Mouse (Mus musculus): ENCODE results near the gene Tex37. TPM values are rescaled to one million over a fixed set of nuclear protein-coding genes. Genes with fewer than 3 reads are reported as not detected.

Tex37 gene
- total RNA-seq (2021): not detected

GRCm38 (mm10) chr6:70918827-70919226, at the start of gene Tex37:
TSS of gene Tex37 (minus strand) at chr6:70918927.
- DNase-seq (ENCODE audit: low spot score in 2 of 2): no peak
- intact Hi-C loops (cut with DNase I): no loop called here

- intact Hi-C loops (cut with DNase I): no loop called here
- no peak for DNase-seq (ENCODE audit: low spot score in 2 of 2)
Observed at GRCm38 (mm10) chr6:70968291-70968690, 49.6 kb upstream of the Tex37 start.

DNA sequence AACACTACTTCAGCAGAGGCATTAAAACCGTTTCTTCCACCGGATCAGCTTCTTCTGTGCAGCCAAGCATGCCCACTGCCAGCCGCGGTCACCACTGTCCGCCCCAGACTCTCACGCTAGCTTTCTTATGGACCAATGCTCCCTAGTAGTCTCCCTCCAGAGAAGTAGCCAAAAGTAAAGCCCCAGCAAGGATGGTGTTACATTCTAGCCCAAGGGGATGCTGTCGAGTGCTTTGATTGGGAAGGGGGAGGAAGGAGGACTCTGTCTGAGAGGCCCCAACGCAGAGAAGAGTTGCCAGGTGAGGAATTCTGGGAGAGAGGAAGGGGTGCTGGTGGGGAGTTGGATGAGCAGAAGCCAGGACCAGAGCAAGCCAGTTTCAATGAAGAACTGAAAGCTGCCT, 48.7 kb upstream of the Tex37 start:
- DNase-seq (ENCODE audit: low spot score in 2 of 2): no peak
- intact Hi-C loops (cut with DNase I): no loop called here

DNA sequence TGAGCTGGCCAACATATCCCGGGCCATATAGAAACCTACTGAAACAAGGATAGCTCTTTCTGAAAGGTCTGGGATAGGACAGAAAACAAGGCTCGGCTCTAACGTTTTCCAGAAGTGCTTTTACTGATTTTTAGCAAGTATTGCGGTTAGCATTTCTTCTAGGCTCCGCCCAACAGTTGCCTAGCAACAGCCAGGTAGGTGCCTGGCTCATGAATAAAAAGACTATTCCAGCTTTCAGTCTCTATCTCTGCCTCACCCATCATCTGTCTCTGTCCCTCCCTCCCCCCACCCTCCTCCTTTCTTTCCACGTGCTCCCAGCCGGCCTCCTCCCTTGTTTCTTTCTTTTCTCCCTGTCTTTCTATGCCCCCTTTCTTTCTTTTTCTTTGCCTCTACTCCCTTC, 47.0 kb upstream of the Tex37 start:
- DNase-seq (ENCODE audit: low spot score in 2 of 2): no peak
- intact Hi-C loops (cut with DNase I): no loop called here

- intact Hi-C loops (cut with DNase I): no loop called here
Observed at GRCm38 (mm10) chr6:70964116-70964830, 45.5 kb upstream of the Tex37 start.

DNA sequence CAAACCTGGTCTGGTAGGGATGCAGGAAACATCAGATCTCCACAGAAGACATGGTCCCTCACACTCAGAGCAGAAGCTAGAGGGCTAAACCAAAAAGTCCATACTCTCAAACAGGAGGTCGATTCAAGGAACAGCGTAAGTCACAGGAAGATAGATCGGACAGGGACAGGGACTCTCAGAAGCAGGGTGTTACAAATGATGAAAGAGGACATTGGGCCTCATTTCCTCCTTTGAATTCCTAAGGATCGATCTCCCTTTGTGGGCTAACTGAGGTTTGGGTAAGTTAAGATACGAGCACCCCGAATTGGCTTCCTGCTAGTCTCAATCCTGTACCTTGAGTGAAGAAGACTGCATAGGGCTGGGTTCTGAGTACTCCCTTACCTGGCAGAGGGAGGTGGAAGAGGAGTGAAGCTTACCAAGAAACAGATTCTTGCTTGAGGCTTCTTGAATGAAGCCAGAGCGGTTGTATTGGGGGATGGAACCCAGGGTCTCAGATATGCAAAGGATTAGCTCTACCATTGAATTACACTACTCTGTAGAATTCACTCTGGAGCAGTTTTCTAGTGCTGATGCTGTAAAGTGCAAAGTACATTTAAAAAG, 38.7 kb upstream of the Tex37 start:
- DNase-seq (ENCODE audit: low spot score in 2 of 2): no peak

More at GRCm38 (mm10) chr6:70964116-70964830, 45.5 kb upstream of the Tex37 start:
- DNase-seq (ENCODE audit: low spot score in 2 of 2): no peak

DNA sequence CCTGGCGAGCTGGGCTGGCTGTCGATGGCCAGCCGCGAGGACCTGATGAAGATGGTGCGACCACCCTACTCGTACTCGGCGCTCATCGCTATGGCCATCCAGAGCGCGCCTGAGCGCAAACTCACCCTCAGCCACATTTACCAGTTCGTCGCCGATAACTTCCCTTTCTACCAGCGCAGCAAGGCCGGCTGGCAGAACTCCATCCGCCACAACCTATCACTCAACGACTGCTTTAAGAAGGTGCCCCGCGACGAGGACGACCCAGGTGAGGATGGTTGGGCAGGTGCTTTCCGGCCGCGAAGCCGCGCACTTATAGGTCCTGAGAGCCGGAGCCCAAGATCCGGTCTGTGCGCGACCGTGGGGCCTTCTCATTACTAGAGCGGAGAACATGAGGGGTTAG, 38.2 kb upstream of the Tex37 start:
- intact Hi-C loops (cut with DNase I): no loop called here
- peak in 1 of 2 experiments; percentile 8 for DNase-seq (ENCODE audit: low spot score in 2 of 2)

More for the DNA sequence above, 38.7 kb upstream of the Tex37 start:
- intact Hi-C loops (cut with DNase I): no loop called here

DNA sequence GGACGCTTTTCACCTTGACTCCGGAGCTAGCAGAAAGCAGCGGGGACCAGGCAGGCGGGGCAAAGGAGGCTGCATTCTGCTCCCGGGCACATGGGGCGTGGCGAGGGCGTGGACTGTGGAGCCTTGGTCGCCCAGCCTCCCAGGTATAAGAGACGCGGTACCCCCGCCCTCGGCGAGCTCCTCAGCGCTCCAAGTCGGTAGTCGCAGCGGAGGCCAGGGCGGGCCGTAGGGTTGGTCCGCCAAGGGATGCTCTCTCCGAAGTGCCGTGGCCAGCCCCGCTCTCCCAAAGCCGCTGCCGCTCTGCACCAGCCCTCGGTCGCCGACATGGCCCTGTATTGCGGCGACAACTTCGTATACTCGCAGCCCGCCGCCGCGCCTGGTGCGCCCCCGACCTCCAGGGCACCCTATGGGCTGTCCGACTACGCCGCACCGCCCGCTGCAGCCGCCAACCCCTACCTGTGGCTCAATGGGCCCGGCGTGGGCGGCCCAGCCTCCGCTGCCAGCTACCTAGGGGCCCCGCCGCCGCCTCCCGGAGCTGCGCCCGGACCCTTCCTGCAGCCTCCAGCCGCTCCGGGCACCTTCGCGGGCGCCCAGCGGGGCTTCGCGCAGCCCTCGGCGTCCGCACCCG, 37.7 kb upstream of the Tex37 start, which contains the start of gene Foxi3:
Gene Foxi3, plus strand, starts transcription at position 247 of the 628 bp plus-strand sequence.
- DNase-seq (ENCODE audit: low spot score in 2 of 2): peak; percentile 6 to 10
- intact Hi-C loops (cut with DNase I): no loop called here

- intact Hi-C loops (cut with DNase I): no loop called here
- peak in 1 of 2 experiments; percentile 5 for DNase-seq (ENCODE audit: low spot score in 2 of 2)
Observed at GRCm38 (mm10) chr6:70955841-70956240, 37.1 kb upstream of the Tex37 start.

- intact Hi-C loops (cut with DNase I): no loop called here
- DNase-seq (ENCODE audit: low spot score in 2 of 2): no peak
Observed at GRCm38 (mm10) chr6:70955291-70955800, 36.6 kb upstream of the Tex37 start.

- intact Hi-C loops (cut with DNase I): loop anchor here (5.0 kb wide), 1 partner anchor 173 kb away; no protein-coding TSS in a partner anchor
- DNase-seq (ENCODE audit: low spot score in 2 of 2): no peak
Observed at GRCm38 (mm10) chr6:70954040-70954439, 35.3 kb upstream of the Tex37 start.

- DNase-seq (ENCODE audit: low spot score in 2 of 2): no peak
- intact Hi-C loops (cut with DNase I): loop anchor here (5.0 kb wide), 1 partner anchor 174 kb away; no protein-coding TSS in a partner anchor
Observed at GRCm38 (mm10) chr6:70953274-70953673, 34.5 kb upstream of the Tex37 start.

DNA sequence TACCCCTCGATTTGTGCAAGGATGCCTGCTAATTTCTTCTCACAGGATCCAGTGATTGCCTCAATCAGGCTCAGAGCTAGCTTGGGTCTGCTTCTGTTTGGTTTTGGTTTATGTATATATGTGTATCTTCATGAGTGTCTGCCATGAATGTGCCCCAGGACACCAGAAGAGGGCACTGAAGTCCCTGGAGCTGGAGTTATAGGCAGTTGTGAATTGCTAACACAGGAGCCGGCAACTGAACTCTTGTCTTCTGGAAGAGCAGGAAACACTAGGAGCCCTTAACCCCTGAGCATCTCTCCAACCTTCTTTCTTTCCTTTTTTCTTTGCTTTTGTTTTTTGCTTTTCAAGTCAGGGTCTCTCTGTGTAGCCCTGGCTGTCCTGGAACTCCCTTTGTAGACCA, 13.1 kb upstream of the Tex37 start:
- DNase-seq (ENCODE audit: low spot score in 2 of 2): no peak
- intact Hi-C loops (cut with DNase I): no loop called here

- intact Hi-C loops (cut with DNase I): loop anchor here (2.0 kb wide), 1 partner anchor 117 kb away; no protein-coding TSS in a partner anchor
- peak; percentile 21 to 39 for DNase-seq (ENCODE audit: low spot score in 2 of 2)
Observed at GRCm38 (mm10) chr6:70921274-70922074, 2.7 kb upstream of the Tex37 start.

- intact Hi-C loops (cut with DNase I): no loop called here
- no peak for DNase-seq (ENCODE audit: low spot score in 2 of 2)
Observed at GRCm38 (mm10) chr6:70912396-70912765, 6.3 kb downstream of the Tex37 start.

DNA sequence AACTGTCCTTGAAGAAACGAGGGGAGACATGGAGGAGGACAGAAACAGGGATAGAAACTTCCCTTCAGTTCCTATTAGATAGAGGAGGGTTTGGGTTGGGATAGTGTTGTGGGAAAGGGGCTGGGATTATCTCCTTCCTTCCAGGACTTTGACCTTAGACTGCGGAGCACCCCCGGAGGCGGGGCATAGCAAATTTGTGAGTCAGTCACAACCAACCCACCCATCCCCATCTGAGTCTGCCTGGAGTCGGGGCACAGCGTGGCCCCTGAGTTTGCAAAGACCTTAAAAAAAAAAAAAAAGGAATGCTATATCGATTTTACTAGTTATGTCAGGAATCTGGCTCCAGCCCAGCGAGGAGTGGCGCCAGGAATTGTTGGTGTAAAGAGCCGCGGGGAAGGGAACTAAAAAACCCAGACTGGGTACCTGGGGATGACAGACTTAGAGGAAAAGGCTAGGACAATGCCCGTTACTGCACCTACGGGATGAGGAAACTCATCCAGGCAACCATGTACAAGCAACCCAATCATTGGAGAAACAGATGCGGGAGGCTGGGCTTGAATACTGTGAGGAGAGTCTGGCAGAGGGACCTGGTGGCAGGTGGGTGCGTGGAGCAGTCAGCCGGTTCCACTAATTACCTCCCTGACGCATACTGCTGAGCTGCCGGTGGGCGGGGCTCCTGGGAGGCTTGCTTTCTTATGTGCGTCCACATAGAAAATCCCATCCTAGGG, 6.9 kb downstream of the Tex37 start:
- DNase-seq (ENCODE audit: low spot score in 2 of 2): peak; percentile 34 to 61
- intact Hi-C loops (cut with DNase I): no loop called here

DNA sequence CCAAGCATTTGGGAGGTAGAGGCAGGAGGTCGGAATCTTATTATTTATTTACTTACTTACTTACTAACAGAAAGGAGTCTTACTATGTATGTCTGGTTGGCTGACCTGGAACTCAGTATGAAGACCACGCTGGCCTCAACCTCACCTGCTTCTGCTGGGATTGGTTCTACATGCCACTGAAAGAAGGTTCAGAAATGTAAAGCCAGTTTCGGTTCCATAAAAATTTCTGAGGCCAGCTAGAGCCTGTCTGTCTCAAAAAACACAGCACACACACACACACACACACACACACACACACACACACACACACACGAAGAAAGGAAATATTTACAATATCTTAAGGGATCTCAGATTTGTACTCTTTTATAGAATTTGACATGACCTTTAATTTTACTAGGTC, 8.4 kb downstream of the Tex37 start:
- intact Hi-C loops (cut with DNase I): no loop called here
- no peak for DNase-seq (ENCODE audit: low spot score in 2 of 2)

DNA sequence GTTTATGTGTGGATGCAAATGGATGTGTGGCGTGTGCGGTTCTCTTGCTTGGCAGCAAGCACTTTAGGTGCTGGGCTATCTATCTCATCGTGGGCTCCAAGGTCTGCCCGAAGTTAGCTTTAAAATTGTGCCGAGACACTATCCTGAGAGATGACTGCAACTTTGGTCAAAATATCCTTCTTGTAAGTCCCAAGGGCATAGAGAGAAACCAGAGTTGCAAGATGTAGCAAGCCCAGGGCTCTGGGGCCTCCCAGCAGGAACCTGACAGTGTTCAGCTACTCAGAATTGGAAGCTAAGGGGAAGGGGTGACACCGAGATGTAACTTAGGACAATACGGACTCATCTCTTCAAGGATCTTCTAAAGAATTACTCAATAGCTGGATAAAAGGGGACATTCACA, 9.2 kb downstream of the Tex37 start:
- intact Hi-C loops (cut with DNase I): no loop called here
- DNase-seq (ENCODE audit: low spot score in 2 of 2): no peak

- intact Hi-C loops (cut with DNase I): no loop called here
- no peak for DNase-seq (ENCODE audit: low spot score in 2 of 2)
Observed at GRCm38 (mm10) chr6:70903689-70904088, 15.0 kb downstream of the Tex37 start.

All from left cerebral cortex, postnatal 36 days (tissue).